Mouse (Mus musculus) mesoderm, embryonic 11.5 days (tissue): ENCODE results near the gene Phf1.
A peak's percentile ranks its signal among the peaks of the same experiment; 100 is the strongest.

Source experiments
- DNase-seq: peaks from one replicate; pipeline ENCODE4 v3.0.0-alpha.2; 2012; ENCODE audit warnings: low read depth, low spot score

Phf1 gene

DNA sequence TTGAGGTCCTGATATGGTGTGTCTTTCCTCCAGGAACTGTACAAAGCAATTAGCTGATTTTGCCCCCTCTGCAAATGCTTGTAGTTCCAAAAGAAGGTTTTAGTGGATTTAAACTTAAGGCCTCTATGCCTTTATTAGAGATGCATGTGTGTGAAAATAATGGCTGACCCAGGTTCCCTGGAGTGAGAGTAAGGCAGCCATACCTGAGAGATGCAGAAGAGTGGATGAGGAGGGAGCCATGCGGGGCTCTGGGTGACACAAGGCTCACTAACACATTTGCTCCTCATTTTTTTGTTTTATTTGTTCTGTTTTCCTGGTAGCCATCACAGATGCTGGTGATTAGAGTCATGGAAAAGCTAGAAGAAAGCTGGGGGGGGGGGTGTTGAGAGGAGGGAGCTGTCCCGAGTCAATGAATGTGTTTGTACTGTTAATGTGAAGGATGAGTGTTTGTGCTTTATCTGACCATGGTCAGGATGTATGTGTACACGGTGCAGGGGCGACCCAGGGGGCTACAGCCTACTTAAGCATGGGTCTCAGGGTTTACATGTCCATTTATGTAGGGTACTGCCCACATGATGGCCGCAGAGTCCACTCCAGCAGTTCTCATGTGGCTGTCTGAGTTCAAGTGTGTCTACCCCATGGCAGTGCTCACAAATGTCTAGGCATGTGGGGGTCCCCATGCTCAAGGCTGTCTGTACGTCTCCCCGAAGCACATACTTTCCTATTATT is 17.9 kb downstream of the Phf1 start:
- DNase-seq: no peak

DNA sequence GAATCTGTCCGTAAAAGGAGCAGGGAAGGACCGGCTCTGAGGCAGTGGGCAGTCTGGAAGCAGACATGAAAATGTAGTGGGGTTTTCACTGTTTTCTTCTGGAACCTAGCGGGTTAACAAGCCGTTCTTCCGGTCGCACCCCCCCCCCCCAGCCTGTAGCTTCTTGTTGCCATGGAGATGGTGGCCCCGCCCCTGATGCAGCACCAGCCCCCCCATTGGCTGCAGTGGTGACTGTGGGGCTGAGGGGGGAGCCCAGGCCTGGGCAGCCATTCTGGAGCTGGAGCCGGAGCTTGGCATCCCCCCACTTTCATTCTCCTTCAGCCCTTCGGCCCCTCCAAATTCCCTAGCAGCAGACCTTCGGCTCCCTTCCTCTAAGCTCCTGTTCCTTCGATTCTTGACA is 18.6 kb downstream of the Phf1 start:
- peak; percentile 89 for DNase-seq

DNA sequence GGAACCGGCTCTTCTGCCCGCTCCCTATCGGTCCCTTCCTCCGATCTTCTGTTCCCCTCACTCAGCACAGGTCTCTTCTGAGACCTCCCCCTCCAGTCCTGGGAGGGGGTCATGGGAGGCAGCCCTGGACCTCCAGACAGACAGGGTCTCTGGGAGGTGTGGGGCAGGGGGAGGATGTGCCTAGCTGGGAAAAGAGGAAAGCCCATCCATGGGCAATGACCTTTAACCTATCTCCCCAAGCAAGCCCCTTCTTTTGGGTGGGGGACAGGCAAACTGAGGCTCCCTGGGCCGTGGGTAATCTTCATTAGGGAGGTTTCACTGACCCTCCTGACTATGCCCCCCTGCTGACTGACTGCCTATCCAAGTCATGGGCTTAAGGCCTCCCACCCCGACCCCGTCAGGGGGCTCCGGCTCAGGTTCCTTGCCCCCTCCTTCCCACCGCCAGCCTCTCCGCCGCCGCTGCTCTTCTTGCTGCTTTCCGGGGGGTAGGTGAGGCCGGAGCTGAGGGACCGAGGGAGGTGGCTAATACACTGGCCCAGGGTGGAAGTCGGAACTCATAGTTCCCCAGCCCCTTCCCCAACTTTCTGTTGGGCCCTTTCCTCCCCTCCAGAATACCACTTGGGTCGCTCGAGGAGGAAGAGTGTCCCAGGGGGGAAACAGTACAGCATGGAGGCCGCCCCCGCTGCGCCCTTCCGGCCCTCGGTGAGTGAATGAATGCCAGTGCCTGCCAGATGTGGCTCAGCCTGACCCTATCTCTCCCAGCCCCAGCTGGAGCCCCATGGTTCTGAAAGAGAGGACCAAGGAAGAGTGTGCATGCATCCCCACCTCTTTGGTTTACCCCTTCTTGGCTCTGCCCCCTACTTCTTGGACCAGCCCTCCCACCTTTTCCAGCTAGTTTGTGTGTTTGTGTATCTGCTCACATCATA is 19.4 kb downstream of the Phf1 start:
- no peak for DNase-seq

DNA sequence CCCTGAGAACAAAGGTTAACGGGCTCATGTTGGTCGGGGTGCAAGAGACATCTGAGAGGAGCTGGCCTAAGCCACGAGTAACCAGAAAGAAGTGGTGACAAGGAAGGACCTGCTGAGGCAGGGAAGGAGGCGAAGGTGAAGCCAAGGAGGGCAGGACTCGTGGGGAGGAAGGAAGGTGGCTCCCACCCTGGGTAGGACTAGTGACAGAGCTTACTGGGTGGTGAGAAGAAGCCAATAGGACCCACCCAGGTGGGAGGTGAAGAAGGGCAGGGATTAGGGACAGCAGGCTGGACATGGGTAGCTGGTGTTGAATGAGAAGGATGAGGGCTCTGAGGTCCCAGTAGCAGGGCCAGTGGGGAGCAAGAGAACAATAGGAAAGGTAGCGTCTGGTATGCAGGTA is 20.3 kb downstream of the Phf1 start:
- no peak for DNase-seq

DNA sequence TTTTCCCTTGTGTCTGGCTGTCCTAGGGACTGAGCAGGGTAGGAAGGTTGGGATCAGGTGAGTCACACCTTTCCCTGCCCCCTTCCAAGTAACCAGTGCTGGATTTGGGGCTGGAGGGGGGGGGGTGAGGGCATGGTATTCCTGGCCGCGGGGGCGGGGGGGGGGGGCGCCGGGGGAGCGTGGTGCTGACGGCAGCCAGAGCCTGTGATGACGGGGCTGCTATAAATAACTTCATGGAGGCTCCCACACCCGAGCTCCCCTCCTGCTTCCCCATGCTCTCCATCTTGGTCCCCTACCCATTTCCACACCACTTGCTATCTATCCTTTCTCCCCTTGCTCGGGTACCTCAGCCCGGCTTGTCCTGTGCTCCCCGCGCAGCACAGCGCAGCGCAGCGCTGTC is 20.9 kb downstream of the Phf1 start:
- DNase-seq: no peak

DNA sequence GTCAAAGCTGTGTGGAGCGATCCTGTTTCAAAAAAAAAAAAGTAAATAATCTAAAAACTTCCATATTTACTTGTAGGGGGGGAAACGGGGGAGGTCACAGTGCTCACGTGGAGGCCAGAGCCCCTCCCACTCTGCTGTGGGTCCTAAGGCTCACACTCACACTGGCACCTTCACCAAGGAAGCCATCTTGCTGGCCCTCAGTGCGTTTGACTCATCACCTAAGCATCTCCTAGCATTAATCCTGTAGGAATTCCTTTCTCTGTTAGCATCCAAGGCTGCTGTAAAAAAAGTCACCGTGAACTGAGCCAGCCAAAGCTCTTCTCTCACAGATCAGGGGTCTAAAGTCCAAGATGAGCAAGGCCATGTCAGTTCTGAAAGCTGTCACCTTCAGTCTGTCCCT is 23.5 kb downstream of the Phf1 start:
- DNase-seq: no peak

DNA sequence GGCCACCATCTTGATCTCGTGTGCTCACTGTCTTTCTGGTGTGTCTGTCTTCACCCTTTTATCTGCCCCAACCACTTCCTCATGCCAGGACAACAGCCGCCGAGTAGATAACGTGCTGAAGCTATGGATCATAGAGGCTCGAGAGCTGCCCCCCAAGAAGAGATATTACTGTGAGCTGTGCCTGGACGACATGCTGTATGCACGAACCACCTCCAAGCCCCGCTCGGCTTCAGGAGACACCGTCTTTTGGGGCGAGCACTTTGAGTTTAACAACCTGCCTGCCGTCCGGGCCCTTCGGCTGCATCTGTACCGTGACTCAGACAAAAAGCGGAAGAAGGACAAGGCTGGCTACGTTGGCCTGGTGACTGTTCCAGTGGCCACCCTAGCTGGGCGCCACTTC is 24.0 kb downstream of the Phf1 start:
- no peak for DNase-seq

DNA sequence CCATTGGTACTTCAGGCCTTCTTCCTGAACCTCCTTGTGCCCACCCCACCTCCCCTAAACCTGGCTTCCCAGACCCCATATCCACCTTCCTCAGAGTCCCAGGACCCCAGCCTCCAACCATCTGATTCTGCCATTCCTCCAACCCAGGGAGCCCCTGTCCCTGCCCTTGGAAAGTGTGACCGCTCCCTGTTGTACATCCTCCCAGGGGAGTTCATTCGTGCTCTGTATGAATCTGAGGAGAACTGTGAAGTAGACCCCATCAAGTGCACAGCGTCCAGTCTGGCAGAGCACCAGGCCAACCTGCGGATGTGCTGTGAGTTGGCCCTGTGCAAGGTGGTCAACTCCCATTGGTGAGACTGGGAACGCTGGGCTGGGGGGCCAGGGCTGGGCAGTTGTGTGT is 25.0 kb downstream of the Phf1 start:
- DNase-seq: no peak

DNA sequence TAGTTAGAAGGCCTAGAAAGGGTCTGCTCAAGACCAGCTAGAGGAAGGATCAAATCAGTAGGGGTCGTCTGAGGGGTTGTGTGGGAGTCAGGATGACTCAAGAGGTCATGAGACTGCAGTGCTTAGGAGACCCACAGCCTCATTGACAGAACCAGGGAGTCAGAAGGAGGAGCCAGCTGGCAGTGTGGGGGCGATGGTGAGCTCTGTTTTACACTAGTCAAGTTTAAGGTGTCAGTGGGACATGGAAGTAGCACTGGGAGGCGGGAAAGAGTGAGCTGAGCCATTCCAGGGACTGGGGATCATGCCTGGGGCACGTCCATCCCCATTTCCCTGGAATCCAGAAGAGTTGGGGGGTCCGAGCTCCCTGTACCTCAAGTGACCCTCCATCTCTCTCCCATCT is 26.0 kb downstream of the Phf1 start:
- DNase-seq: no peak

DNA sequence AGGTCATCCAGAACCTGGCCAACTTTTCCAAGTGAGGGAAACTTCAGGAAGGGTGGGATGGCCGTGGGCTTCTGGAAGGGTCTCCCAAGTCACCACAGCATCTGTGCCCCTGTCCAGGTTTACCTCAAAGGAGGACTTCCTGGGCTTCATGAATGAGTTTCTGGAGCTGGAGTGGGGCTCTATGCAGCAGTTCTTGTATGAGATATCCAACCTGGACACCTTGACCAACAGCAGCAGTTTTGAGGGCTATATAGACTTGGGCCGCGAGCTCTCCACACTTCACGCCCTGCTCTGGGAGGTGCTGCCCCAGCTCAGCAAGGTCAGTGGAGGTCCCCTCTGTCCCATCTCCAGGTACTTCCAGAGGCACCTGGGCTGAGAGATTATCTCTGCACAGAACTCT is 27.0 kb downstream of the Phf1 start:
- no peak for DNase-seq

DNA sequence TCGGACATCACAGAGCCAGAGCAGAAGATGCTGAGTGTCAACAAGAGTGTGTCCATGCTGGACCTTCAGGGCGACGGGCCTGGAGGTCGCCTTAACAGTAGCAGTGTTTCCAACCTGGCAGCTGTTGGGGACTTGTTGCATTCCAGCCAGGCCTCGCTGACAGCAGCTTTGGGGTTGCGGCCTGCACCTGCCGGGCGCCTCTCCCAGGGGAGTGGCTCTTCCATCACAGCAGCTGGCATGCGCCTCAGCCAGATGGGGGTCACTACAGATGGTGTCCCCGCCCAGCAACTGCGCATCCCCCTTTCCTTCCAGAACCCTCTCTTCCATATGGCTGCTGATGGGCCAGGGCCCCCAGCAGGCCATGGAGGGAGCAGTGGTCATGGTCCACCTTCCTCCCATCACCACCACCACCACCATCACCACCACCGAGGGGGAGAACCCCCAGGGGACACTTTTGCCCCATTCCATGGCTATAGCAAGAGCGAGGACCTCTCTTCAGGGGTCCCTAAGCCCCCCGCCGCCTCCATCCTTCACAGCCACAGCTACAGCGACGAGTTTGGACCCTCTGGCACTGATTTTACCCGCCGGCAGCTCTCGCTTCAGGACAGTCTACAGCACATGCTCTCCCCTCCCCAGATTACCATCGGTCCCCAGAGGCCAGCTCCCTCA is 28.9 kb downstream of the Phf1 start:
- no peak for DNase-seq

DNA sequence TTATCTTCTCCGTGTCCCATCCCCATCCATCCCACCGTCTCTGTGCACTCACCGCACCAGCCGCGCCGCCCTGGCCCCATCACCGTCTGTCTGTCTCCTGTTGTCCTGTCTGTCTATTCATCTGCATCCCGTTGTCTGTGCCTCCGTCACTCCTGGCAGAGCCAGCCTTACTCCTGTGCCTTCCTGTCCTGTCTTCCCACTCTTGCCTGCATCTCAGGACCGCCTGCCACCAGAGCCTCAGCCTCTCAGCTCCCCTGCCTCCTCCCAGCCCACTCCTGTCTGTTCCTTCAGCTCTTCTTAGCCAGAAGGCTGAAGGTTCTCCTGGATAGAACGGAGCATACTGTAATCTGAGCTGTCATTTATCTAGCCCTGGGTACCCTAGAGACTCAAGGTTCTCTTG is 34.1 kb downstream of the Phf1 start:
- DNase-seq: no peak

DNA sequence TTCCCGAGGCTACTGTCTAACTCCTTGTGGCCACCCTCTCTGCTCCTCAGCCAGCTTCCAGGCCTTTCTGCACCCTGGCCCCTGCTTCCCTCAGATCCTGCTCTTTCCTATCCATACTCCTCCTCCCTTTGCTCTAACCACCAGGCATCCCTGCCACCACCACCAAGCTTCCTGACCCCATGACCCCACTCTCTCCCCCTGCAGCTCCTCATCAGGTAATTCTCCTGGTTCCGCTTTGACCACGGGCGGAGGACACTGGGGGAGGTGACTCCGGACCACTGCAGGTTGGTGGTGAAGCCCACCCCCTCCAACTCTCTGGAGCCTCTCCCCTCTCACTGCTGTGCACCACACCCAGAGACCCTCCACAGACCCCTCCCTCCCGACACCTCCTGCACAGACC is 34.6 kb downstream of the Phf1 start:
- no peak for DNase-seq

DNA sequence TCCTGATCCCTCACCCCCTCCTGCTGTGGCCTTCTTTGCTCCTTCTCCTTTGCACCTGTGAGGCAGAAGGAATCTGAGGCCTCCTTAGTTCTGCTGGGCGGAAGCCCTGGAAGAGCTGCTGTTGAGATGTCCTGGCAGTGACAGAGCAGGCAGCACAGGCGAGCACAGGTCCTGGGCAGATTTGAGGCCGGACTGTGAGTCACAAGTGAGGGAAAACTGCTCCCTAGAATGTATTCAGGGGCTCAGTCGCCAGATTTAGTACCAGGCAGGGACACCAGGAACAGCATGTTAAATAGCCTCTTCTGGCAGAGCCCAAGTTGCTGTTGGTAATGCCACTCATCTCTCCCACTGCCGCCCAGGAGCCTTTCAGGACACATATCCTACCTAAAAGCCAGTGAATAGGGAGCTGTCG is 35.4 kb downstream of the Phf1 start:
- DNase-seq: no peak

DNA sequence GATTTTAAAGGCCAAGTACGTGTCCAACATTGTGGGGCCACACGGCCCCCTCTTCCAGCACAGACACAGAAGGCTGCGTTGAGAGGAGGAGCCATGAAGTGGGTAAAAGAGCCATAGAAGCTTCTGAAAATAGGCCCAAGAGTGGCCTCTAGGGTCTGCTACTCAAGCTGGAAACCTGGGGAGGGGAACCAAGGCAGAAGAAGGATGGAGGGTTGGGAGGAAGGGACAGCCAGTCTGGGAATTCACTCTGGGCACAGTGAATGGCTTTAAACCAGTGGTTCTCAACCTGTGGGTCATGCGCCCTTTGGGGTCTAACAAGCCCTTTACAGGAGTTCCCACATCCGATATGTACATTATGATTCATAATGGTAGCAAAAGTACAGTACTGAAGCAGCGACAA is 36.4 kb downstream of the Phf1 start:
- DNase-seq: no peak

DNA sequence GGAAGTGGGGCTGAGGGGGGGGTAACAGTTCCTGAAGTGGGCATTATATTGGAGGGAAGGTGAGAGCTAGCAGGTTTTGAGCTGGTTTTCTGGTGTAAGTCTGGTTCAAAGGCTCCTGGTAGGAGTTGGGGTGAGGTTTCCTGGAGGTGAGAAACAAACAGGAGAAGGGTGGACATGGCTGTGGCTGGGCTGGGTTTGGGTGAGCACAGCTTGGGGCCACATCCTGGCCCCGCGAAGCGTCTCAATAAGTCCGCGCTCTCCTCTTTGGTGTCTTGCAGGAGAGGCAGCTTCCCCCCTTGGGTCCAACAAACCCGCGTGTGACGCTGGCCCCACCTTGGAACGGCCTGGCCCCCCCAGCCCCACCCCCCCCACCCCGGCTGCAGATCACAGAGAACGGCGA is 37.4 kb downstream of the Phf1 start:
- DNase-seq: no peak

DNA sequence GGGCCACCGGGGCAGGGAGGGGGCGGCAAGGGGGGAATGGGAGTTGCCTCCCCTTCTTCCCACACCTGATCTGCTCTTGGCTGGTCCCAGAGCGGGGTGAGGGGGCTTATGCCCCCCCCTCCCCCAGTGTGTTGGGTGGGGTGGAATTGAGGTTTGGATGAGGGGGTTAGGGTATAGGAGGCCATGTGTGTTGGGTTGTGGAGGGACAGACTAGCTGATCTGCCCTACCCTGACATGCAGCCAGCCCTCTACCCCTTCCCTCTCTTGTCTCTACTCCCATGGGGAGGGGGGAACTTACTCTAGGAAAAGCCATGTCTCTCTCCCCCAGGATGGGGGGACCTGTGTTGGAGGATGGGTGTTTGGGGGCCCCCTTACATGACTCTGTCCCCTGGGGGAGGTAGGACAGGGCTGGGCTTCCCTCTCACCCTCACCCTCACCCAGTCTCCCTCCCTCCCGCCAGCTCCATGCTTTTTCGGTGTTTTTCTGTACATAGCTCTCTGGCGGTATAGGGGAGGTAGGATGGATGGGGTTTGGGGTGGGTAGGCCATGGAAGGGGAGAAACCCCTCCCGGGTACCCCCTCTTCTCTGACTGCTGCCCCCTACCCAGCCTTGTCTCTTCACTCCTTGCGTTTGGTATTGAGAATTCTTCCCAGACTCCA is 38.5 kb downstream of the Phf1 start:
- no peak for DNase-seq

DNA sequence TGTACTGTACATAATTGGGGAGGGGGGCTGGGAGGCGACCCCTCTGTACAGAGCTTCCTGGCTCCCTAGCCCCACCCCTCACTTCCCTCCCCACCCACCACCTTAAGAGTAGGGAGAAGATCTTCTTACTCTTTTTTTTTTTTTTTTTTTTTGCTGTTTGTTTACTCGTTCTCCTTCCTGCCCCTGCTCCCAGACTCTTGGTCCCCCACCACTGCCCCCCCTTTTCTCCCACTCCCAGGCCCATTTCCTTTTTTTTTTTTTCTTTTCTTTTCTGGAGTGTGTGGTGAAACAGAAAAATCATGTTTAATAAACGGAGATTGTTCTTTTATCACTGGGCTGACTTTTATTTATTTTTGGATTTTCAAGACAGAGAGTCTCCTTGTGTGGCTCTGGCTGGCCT is 39.3 kb downstream of the Phf1 start:
- DNase-seq: no peak

DNA sequence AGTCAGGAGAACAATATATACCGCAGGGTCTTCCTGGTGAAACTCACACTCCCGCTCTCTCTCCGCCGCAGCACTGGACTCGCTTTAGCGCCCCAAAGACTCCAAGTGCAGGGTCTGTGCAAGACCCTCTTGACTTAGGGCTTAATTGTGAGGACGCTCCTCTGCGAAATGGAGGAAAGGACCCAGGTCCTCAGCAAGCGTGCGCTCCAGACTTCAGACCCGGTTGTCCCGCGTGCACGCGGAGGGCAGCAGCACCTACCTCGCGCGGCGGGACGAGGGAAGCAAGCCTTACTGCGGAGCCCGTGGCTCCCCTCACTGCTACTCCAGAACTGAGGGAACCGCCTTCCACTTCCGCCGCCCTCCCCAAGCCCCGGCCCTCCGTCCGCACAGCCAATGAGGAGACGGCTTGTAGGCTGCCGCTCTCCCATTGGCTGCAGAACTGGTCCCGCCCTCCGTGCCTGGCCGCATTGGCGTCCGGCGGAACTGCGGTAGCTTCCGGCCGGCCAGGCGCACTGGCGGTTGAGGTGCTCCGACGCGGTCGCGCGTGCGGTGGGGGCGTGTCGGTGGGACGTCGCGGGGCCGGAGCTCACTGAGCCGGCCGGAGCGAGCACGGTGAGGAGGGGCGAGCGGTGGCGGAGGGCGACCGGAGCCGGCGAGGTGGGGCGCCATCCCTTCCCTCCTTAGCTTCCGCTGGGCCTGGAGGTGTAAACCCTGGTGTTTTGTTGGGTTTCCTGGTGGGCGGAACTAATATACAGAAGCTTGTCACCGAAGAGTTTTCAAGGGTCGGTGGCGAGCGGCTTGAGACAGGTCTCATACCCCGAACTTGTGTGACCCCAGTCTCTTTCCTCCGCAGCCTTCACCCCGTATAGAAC is 40.1 kb downstream of the Phf1 start, which contains the start of gene Zbtb9:
Gene Zbtb9, plus strand, starts transcription at position 465 of the 872 bp plus-strand sequence.
- DNase-seq: peak; percentile 96

DNA sequence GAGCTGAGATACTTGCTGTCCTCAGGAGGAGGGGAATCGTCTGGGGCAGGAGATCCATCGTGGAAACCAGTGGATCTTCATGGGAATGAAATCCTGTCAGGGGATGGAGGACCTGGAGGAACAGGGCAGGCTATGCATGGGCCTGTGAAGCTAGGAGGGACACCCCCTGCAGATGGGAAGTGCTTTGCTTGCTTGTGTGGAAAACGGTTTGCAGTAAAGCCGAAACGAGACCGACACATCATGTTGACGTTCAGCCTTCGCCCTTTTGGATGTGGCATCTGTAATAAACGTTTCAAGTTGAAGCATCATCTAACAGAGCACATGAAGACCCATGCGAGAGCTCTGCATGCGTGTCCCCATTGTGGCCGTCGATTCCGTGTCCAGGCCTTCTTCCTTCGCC is 41.7 kb downstream of the Phf1 start:
- no peak for DNase-seq

DNA sequence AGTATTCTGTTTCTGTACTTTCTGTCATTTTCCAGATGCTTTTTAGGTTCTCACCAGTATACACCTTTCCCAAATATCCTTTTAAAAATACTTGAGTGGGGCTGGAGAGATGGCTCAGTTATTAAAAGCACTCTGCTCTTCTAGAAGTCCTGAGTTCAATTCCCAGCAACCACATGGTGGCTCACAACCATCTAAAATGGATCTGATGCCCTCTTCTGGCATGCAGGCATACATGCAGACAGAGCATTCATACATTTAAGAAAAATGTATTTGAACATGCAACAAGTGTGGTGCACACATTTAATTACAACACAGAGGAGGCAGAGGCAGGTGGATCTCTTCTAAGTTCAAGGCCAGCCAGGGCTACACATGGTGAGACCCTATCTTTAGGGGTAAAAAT is 42.6 kb downstream of the Phf1 start:
- no peak for DNase-seq
